Mouse (Mus musculus): ENCODE measurements at regions not wholly inside any gene's neighbourhood (a gene's known extent, or its start where the extent isn't known, plus 50 kb on each side); places are given as distances from the start of the nearest gene placed in this dataset.

DNA sequence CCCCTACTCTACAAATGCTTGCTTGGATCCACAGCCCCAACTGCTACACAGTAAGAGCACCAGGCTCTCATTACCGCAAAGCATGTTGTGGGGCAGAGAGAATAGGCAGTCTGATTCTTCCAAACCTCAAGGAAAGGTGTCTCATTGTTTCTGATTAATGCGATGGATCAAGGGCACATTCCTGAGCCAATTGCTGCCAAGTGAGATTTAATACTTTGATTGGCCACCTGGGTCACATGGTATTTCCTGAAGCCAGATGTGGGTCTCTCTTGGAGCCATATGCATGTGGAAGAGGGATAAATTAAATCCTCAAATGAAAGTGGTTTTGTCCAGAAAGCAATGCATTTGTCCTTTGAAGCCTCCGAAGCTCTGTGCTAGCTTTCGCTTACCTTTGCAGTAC lies 166.3 kb downstream of the Nr2f2 start:
- Histone ChIP-seq H3K4me2 (ENCODE audit: low read length) (no peak overlapping the region), H3K36me3 (ENCODE audit: control insufficient read depth, insufficient read depth, low read length) (no peaks in the 10 kb centered on the region), H3K27me3 (ENCODE audit: control insufficient read depth, insufficient read depth, low read depth, low read length) (no peaks in the 10 kb centered on the region), H3K9ac (ENCODE audit: low read depth, low read length) (no peak overlapping the region), H3K9me3 (replicated peaks; ENCODE audit: control insufficient read depth, low read length, poor library complexity, severe bottlenecking) (no peaks in the 10 kb centered on the region), H3K4me1 (ENCODE audit: control insufficient read depth, insufficient read depth, low read length) (no peaks in the 10 kb centered on the region), H3K4me3 (ENCODE audit: low read depth, low read length) (no peak overlapping the region), H3K27ac (ENCODE audit: low read length) (no peak overlapping the region)
- 90% methylated on average over 4 of the region's 4 CpGs for WGBS
- ATAC-seq = no peak

DNA sequence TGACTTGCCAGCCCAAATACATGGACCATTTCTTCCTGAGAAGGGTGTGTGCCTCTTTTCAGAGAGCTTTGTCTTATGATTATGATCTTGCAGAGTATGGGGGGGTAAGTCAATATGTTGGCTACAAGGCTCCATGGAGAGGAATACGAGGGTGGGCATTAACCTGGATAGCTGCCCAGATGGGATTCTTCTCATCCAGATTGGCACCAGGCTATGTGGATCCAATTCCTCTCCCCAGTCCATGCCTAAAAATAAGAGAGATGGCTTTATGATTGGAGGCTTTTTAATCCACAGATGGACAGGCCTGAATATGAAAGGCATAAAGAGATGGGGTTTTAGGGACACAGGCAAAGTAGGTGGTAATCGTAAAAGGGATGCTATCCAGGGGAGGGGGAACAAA lies 187.6 kb downstream of the Nr2f2 start:
- Histone ChIP-seq H3K9me3 (replicated peaks; ENCODE audit: control insufficient read depth, low read length, poor library complexity, severe bottlenecking) (no peaks in the 10 kb centered on the region), H3K4me2 (ENCODE audit: low read length) (no peak overlapping the region), H3K36me3 (ENCODE audit: control insufficient read depth, insufficient read depth, low read length) (no peaks in the 10 kb centered on the region), H3K27ac (ENCODE audit: low read length) (no peak overlapping the region), H3K27me3 (ENCODE audit: control insufficient read depth, insufficient read depth, low read depth, low read length) (peaks cover 37% of the 10 kb centered on the region), H3K4me1 (ENCODE audit: control insufficient read depth, insufficient read depth, low read length) (no peaks in the 10 kb centered on the region), H3K9ac (ENCODE audit: low read depth, low read length) (no peak overlapping the region), H3K4me3 (ENCODE audit: low read depth, low read length) (no peak overlapping the region)
- no peak for ATAC-seq
- 66% methylated on average over 2 of the region's 2 CpGs for WGBS

DNA sequence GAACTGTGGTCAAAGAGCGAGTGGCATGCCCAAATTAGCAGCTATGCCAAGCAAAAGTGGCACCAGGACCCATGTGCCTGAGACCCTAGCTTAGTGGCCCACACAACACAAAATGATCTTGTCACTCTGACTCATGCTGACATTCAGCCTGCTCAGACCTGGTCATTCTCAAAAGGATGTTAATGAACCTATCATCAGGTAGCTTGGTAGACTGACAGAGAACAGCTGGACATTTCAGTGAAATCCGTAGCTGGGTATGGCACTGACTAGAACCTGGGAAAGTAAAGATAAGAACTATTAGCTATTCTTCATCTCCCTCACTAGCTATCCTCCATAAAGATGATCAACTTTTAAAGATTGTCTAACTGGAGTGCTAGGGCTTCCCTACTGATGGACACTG lies 188.5 kb downstream of the Nr2f2 start:
- peaks cover 37% of the 10 kb centered on the region for H3K27me3 ChIP-seq (ENCODE audit: control insufficient read depth, insufficient read depth, low read depth, low read length)
- WGBS = 78% methylated on average over 2 of the region's 2 CpGs

DNA sequence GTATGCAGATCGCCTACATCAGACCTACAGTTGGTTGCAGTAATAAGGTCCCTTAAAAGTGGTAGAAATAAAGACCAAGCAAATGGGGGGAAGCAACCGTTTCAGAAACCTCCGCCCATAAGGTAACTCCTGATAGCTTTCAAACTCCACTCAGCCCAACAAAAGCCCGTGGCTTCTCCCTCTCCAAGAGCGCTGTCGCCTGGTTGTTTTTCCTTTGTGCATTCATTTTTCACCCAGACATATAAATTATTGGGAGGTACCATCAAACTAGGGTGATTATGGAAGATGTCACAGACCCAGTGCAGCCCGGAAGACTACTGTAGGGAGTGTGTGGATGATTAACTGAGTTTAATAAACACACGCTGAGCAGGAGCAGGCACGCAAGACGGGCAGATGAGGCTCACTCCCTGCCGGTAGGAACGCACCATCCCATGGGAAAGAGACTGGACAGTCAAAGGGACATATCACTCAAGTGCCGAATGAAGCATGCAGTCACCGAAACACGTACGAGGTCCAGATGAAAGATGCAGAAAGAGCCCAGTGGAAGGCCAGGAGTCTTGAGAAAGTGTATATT lies 189.8 kb downstream of the Nr2f2 start:
- Histone ChIP-seq H3K9ac (ENCODE audit: low read depth, low read length) (no peak overlapping the region), H3K27ac (ENCODE audit: low read length) (no peak overlapping the region), H3K4me1 (ENCODE audit: control insufficient read depth, insufficient read depth, low read length) (no peaks in the 10 kb centered on the region), H3K36me3 (ENCODE audit: control insufficient read depth, insufficient read depth, low read length) (no peaks in the 10 kb centered on the region), H3K27me3 (ENCODE audit: control insufficient read depth, insufficient read depth, low read depth, low read length) (peaks cover 37% of the 10 kb centered on the region), H3K4me2 (ENCODE audit: low read length) (no peak overlapping the region), H3K9me3 (replicated peaks; ENCODE audit: control insufficient read depth, low read length, poor library complexity, severe bottlenecking) (no peaks in the 10 kb centered on the region), H3K4me3 (ENCODE audit: low read depth, low read length) (no peak overlapping the region)
- 62% methylated on average over 16 of the region's 16 CpGs for WGBS
- ATAC-seq = no peak

More for the DNA sequence above, 188.5 kb downstream of the Nr2f2 start:
- Histone ChIP-seq H3K4me2 (ENCODE audit: low read length) (no peak overlapping the region), H3K27ac (ENCODE audit: low read length) (no peak overlapping the region), H3K4me3 (ENCODE audit: low read depth, low read length) (no peak overlapping the region), H3K9me3 (replicated peaks; ENCODE audit: control insufficient read depth, low read length, poor library complexity, severe bottlenecking) (no peaks in the 10 kb centered on the region), H3K4me1 (ENCODE audit: control insufficient read depth, insufficient read depth, low read length) (no peaks in the 10 kb centered on the region), H3K9ac (ENCODE audit: low read depth, low read length) (no peak overlapping the region), H3K36me3 (ENCODE audit: control insufficient read depth, insufficient read depth, low read length) (no peaks in the 10 kb centered on the region)
- ATAC-seq = no peak

DNA sequence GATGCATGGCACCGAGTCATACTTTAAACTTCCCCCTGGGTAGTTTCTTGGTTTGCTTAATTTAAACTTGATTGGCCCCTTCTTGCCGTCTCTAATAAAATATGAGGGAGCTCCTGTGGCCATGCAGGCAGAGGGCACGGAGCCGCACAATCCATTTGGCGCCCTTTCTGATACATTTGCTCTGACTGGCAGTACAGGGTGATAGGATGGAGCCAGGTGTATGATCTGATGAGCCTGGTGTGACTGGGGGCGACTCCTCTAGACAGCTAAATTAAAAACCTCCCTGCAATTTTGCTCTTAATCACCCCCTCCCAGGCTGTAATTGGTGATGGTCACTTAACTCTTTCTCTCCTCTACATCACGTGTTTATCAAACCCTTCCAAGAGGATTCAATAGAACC lies 190.4 kb downstream of the Nr2f2 start:
- ATAC-seq = no peak

DNA sequence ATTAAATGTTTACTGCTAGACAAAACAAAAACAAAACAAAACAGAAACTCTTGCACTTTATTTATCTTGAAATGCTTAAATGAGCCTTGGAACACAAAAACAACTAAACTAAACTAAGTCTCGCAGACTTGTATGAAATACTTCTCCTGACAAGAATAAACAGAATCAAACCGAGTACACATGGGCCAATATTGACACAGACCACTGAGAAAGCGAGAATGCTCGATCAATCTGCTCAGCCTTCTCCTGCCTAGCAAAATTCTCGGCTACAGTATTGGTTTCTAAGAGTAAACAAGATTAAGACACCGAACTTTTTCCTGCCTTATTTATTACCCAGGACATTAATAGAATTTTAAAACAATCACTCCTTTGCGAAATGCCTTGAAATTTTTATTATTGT lies 194.1 kb downstream of the Nr2f2 start:
- ATAC-seq = no peak
- Histone ChIP-seq H3K36me3 (ENCODE audit: control insufficient read depth, insufficient read depth, low read length) (no peaks in the 10 kb centered on the region), H3K4me2 (ENCODE audit: low read length) (no peak overlapping the region), H3K9ac (ENCODE audit: low read depth, low read length) (no peak overlapping the region), H3K4me1 (ENCODE audit: control insufficient read depth, insufficient read depth, low read length) (no peaks in the 10 kb centered on the region), H3K27me3 (ENCODE audit: control insufficient read depth, insufficient read depth, low read depth, low read length) (peaks cover 36% of the 10 kb centered on the region), H3K4me3 (ENCODE audit: low read depth, low read length) (no peak overlapping the region), H3K27ac (ENCODE audit: low read length) (no peak overlapping the region), H3K9me3 (replicated peaks; ENCODE audit: control insufficient read depth, low read length, poor library complexity, severe bottlenecking) (no peaks in the 10 kb centered on the region)
- 40% methylated on average over 7 of the region's 7 CpGs for WGBS

More for the DNA sequence above, 190.4 kb downstream of the Nr2f2 start:
- no peak overlapping the region for H3K4me2 ChIP-seq (ENCODE audit: low read length)
- H3K4me3 ChIP-seq (ENCODE audit: low read depth, low read length) = no peak overlapping the region
- H3K27ac ChIP-seq (ENCODE audit: low read length) = no peak overlapping the region
- no peaks in the 10 kb centered on the region for H3K36me3 ChIP-seq (ENCODE audit: control insufficient read depth, insufficient read depth, low read length)
- peaks cover 38% of the 10 kb centered on the region for H3K27me3 ChIP-seq (ENCODE audit: control insufficient read depth, insufficient read depth, low read depth, low read length)
- 73% methylated on average over 7 of the region's 7 CpGs for WGBS
- H3K4me1 ChIP-seq (ENCODE audit: control insufficient read depth, insufficient read depth, low read length) = no peaks in the 10 kb centered on the region
- H3K9ac ChIP-seq (ENCODE audit: low read depth, low read length) = no peak overlapping the region
- H3K9me3 ChIP-seq (replicated peaks; ENCODE audit: control insufficient read depth, low read length, poor library complexity, severe bottlenecking) = no peaks in the 10 kb centered on the region

DNA sequence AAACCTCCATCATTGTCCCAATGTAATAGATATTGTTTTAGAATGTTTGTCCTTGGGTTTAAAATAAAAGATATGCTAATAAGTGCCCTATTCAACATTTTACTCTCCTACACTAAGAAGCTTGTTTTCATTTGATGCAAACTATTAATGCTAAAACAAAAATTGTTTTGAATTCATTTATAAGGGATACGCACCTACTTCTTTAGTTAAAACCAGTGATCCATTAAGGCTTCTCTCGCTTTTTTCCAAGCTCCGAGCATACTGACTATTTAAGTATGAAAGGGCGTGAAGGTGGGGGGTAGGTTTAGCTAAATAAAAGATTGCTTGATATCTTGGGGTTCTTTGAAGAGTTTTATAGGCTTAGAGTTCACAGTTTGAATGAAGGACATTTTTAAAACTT lies 195.1 kb downstream of the Nr2f2 start:
- no peak for ATAC-seq
- no peak overlapping the region for H3K27ac ChIP-seq (ENCODE audit: low read length)
- H3K36me3 ChIP-seq (ENCODE audit: control insufficient read depth, insufficient read depth, low read length) = no peaks in the 10 kb centered on the region
- H3K4me3 ChIP-seq (ENCODE audit: low read depth, low read length) = no peak overlapping the region
- peaks cover 33% of the 10 kb centered on the region for H3K27me3 ChIP-seq (ENCODE audit: control insufficient read depth, insufficient read depth, low read depth, low read length)
- WGBS = 20% methylated on average over 4 of the region's 4 CpGs
- no peaks in the 10 kb centered on the region for H3K9me3 ChIP-seq (replicated peaks; ENCODE audit: control insufficient read depth, low read length, poor library complexity, severe bottlenecking)
- H3K4me1 ChIP-seq (ENCODE audit: control insufficient read depth, insufficient read depth, low read length) = no peaks in the 10 kb centered on the region
- no peak overlapping the region for H3K9ac ChIP-seq (ENCODE audit: low read depth, low read length)
- no peak overlapping the region for H3K4me2 ChIP-seq (ENCODE audit: low read length)

DNA sequence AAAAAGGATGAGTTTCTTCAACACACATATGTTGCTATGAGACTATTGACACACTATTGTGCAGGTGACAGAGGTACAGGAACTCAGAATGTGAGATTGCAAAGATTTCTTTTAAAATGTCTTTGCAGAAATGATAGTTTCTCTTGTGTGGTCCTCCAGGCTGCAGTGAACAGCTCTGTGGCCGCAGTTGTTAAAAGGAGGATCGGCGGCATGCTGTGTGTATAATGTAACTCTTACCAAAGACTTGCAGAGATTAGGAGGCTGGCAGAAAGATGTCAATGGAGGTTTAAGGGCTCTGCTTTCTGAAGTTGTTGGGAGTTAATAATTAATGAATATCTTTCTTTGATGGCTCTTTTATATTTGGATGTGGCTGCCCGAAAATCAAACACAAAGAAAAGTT lies 198.5 kb downstream of the Nr2f2 start:
- 14% methylated on average over 4 of the region's 4 CpGs for WGBS
- H3K27me3 ChIP-seq (ENCODE audit: control insufficient read depth, insufficient read depth, low read depth, low read length) = peaks cover 46% of the 10 kb centered on the region
- no peak for ATAC-seq

DNA sequence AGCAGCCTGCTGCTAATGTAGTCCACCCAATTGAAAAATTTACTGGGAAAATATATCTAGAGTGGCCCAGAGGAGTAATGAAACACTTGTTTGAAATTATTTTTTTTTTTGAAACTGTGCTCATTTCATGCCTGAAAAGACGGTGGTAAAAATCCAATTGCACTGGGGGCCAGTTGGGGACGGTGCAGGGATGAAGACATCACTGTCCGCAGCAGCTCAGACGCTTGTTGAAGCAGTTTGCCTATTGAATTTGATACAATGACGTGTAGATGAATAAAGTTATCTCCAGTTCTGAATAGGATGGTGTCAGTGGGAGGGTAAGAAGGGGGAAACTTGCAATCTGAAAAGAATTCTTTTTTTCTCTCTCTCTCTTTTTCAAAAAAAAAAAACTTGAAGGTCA lies 200.5 kb downstream of the Nr2f2 start:
- Histone ChIP-seq H3K4me3 (ENCODE audit: low read depth, low read length) (no peak overlapping the region), H3K36me3 (ENCODE audit: control insufficient read depth, insufficient read depth, low read length) (no peaks in the 10 kb centered on the region), H3K9ac (ENCODE audit: low read depth, low read length) (no peak overlapping the region), H3K4me1 (ENCODE audit: control insufficient read depth, insufficient read depth, low read length) (no peaks in the 10 kb centered on the region; the same call in 1 of the 2 replicates), H3K4me2 (ENCODE audit: low read length) (no peak overlapping the region), H3K9me3 (replicated peaks; ENCODE audit: control insufficient read depth, low read length, poor library complexity, severe bottlenecking) (no peaks in the 10 kb centered on the region), H3K27me3 (ENCODE audit: control insufficient read depth, insufficient read depth, low read depth, low read length) (peaks cover 56% of the 10 kb centered on the region), H3K27ac (ENCODE audit: low read length) (no peak overlapping the region)
- no peak for ATAC-seq
- 10% methylated on average over 5 of the region's 5 CpGs for WGBS

More for the DNA sequence above, 198.5 kb downstream of the Nr2f2 start:
- Histone ChIP-seq H3K9me3 (replicated peaks; ENCODE audit: control insufficient read depth, low read length, poor library complexity, severe bottlenecking) (no peaks in the 10 kb centered on the region), H3K4me2 (ENCODE audit: low read length) (no peak overlapping the region), H3K36me3 (ENCODE audit: control insufficient read depth, insufficient read depth, low read length) (no peaks in the 10 kb centered on the region), H3K9ac (ENCODE audit: low read depth, low read length) (no peak overlapping the region), H3K4me3 (ENCODE audit: low read depth, low read length) (no peak overlapping the region), H3K4me1 (ENCODE audit: control insufficient read depth, insufficient read depth, low read length) (no peaks in the 10 kb centered on the region; the same call in 1 of the 2 replicates), H3K27ac (ENCODE audit: low read length) (no peak overlapping the region)

Measured in midbrain, embryonic 16.5 days (tissue).